Mouse (Mus musculus) kidney, embryonic 14.5 days (tissue): ENCODE measurements around the gene Tmem170b. TPM values are rescaled to one million over a fixed set of nuclear protein-coding genes. Genes with fewer than 3 reads are reported as not detected.
A peak's percentile ranks its signal among the peaks of the same experiment; 100 is the strongest.

Experiments used
- ATAC-seq: fragments of 200-750 bp; cut with Nextera tagmentation; 2 replicates; pipeline ENCODE4 v1.8.0; 2017; ENCODE audit warnings: moderate number of reproducible peaks, mild to moderate bottlenecking, moderate TSS enrichment, moderate library complexity; ENCODE audit not compliant: low FRiP score, low TSS enrichment
- H3K27ac ChIP-seq: fragments of 300-500 bp; sonication (generic); 2 replicates; pipeline ENCODE4 v1.5.1; 2014; ENCODE audit warnings: low read depth, mild to moderate bottlenecking, low read length, moderate library complexity, mixed read lengths
- H3K27me3 ChIP-seq: fragments of 300-500 bp; sonication (generic); 2 replicates; pipeline ENCODE4 v1.6.1; 2014; ENCODE audit warnings: mild to moderate bottlenecking, low read length; ENCODE audit not compliant: control insufficient read depth, insufficient read depth
- H3K36me3 ChIP-seq: fragments of 300-500 bp; sonication (generic); 2 replicates; pipeline ENCODE4 v1.6.1; 2014; ENCODE audit warnings: low read length, mixed read lengths; ENCODE audit not compliant: control insufficient read depth, insufficient read depth
- H3K4me1 ChIP-seq: fragments of 300-500 bp; sonication (generic); 2 replicates; pipeline ENCODE4 v1.6.1; 2014; ENCODE audit warnings: low read length, mixed read lengths; ENCODE audit not compliant: control insufficient read depth, insufficient read depth
- H3K4me2 ChIP-seq: fragments of 300-500 bp; sonication (generic); replicated peaks from 2 replicates; pipeline ENCODE4 v1.6.1; 2014; ENCODE audit warnings: low read depth, mild to moderate bottlenecking, low read length
- H3K4me3 ChIP-seq: fragments of 300-500 bp; sonication (generic); 2 replicates; pipeline ENCODE4 v1.5.1; 2014; ENCODE audit warnings: mild to moderate bottlenecking, low read length
- H3K9ac ChIP-seq: fragments of 300-500 bp; sonication (generic); 2 replicates; pipeline ENCODE4 v1.6.1; 2014; ENCODE audit warnings: low read depth, mild to moderate bottlenecking, low read length, moderate library complexity
- H3K9me3 ChIP-seq: fragments of 300-500 bp; sonication (generic); 2 replicates; pipeline ENCODE4 v1.6.1; 2016; ENCODE audit warnings: low read length; ENCODE audit not compliant: control insufficient read depth
- WGBS: fragments of 180-500 bp; shearing (Covaris S2); extraction: QIAGEN DNeasy Blood & Tissue Kit; methylation state at CpG from one replicate; pipeline ENCODE4 v1.1.7; 2014; 5-methylcytosine and 5-hydroxymethylcytosine counted together
- polyA plus RNA-seq: library from polyadenylated mRNA; unstranded; fragments of >200 nt; fragmentation: Nextera tagmentation; extraction: Ambion mirVana; gene quantifications from 2 replicates; pipeline ENCODE4 v1.2.1, GENCODE M21; 2014

Gene Tmem170b
- polyA plus RNA-seq, 1 experiment from 2014 or later = 13.6 TPM

DNA sequence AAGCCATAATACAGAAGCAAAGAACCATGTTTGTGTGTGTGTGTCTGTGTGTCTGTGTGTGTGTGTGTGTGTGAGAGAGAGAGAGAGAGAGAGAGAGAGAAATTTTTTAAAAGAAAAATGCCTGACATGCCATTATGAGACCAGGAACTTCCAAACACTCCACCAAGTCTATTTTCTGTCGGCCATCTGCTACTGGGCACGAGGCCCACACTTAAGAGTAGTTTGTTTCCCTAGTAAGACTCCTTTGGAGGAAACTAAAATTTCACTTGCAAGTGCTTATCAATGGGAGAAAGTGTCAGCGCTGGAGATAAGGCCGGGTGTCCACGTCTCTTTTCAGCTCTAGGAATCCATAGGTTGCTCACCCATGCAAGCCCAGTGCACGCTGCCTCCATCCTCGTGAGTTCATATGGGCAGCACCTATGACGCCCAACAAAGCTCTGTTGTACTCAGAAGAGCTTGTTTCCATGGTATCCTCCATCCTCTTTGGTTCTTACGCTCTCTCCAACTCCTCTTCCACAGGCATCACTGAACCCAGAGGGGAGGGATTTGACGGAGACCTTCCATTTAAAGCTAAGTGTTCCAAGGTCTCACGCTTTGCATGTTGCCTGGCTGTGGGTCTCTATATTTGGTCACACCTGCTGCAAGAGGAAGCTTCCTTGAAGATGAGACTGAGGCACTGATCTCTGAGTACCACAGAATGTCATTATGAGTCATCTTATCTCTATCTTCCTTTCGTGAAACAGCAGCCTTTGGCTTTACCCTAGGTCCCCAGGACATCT lies 76.8 kb downstream of the Tmem170b start:
- peaks cover 8% of the 10 kb centered on the region; the same call in 1 of the 2 replicates for H3K4me1 ChIP-seq
- 92% methylated on average over 12 of the region's 12 CpGs for WGBS
- H3K36me3 ChIP-seq = no peaks in the 10 kb centered on the region
- H3K4me2 ChIP-seq = no peak overlapping the region
- H3K4me3 ChIP-seq = no peak overlapping the region
- H3K9ac ChIP-seq = no peak overlapping the region
- no peak for ATAC-seq
- H3K27ac ChIP-seq = no peak overlapping the region
- no peaks in the 10 kb centered on the region for H3K9me3 ChIP-seq
- H3K27me3 ChIP-seq = no peaks in the 10 kb centered on the region

DNA sequence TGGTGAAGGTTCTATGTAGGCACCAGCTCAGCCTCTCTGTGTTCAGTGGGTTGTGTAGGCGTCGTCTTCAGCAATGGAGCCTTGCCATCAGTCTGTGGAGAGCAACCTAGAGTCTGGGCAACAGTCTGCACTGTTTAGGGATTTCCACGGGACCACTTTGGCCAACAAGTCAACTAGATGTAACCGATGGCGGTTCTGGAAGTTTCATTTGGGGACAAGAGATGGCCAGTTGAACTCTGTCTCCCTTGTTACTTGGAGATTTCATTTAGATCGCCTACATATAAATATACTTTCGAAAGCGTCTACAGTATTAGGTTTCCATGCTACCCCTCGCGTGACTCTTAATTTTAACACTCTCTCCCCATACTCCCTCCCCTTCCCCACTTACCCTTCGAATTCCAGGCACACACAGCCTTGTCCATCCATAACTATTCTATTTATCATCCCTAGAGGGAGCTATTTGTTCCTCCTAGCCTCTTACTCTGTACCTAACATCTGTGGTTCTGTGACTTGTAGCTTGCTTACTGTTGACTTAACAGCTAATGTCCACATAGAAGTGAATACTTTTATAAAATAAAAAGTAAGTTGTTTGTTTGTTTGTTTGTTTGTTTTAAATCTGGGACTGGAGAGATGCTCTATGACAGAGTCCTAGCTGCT lies 77.8 kb downstream of the Tmem170b start:
- ATAC-seq = no peak
- 81% methylated on average over 11 of the region's 11 CpGs for WGBS
- Histone ChIP-seq H3K27ac (no peak overlapping the region), H3K4me1 (0 out of 2 replicates have a peak, but pooled peaks cover 2% of the 10 kb centered on the region), H3K9ac (no peak overlapping the region), H3K4me2 (no peak overlapping the region), H3K9me3 (no peaks in the 10 kb centered on the region), H3K36me3 (no peaks in the 10 kb centered on the region), H3K4me3 (no peak overlapping the region), H3K27me3 (no peaks in the 10 kb centered on the region)

DNA sequence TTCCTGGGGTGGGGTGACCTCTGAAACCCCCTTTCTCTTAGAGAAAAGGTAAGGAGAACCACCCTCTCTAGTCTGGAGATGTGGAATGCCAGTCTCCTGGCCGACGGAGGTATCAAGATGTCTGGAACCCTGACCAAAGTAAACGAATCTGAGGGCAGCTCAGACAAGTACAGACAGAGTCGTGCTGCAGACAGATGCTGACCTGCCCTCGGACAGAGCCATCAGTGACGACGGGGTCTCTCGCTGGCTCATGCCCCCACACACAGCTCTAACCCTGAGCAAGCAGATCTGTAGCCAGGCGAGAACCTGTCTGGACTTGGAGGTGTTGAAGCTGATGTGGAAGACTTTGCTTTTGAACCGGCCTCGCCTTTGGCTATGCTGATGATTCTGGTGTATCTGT lies 79.8 kb downstream of the Tmem170b start:
- WGBS = 54% methylated on average over 11 of the region's 11 CpGs
- no peaks in the 10 kb centered on the region for H3K36me3 ChIP-seq
- H3K27ac ChIP-seq = no peak overlapping the region
- H3K27me3 ChIP-seq = no peaks in the 10 kb centered on the region
- no peak overlapping the region for H3K9ac ChIP-seq
- no peak overlapping the region for H3K4me2 ChIP-seq
- 0 out of 2 replicates have a peak, but pooled peaks cover 13% of the 10 kb centered on the region for H3K4me1 ChIP-seq
- no peak for ATAC-seq
- no peak overlapping the region for H3K4me3 ChIP-seq
- H3K9me3 ChIP-seq = no peaks in the 10 kb centered on the region

DNA sequence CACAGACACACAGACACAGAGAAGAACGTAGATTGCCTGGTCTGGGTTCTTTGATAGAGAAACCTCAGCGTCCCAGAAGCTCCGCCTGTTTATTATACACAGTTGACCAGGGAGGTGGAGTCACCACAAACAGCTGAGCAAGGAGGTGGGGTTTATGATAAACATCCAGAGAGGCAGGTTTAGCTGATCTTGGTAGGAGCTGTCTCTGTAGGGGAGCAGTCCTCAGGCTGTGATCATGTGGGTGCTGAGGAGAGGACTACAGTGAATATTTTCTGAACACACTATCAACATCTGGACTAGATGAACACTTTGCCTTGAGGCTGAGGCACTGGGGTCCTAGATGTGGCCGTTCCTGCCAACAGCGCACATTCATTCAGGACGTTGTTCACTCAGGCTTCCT lies 83.3 kb downstream of the Tmem170b start:
- H3K36me3 ChIP-seq = no peaks in the 10 kb centered on the region
- WGBS = 55% methylated on average over 6 of the region's 6 CpGs
- H3K9me3 ChIP-seq = no peaks in the 10 kb centered on the region
- H3K4me1 ChIP-seq = 0 out of 2 replicates have a peak, but pooled peaks cover 11% of the 10 kb centered on the region
- H3K9ac ChIP-seq = 0 out of 2 replicates have a peak overlapping the region, but pooled peaks have one; percentile 23
- peak; percentile 82 for ATAC-seq
- H3K27me3 ChIP-seq = no peaks in the 10 kb centered on the region
- peak overlapping the region; percentile 91 for H3K27ac ChIP-seq
- no peak overlapping the region for H3K4me3 ChIP-seq
- H3K4me2 ChIP-seq = no peak overlapping the region

DNA sequence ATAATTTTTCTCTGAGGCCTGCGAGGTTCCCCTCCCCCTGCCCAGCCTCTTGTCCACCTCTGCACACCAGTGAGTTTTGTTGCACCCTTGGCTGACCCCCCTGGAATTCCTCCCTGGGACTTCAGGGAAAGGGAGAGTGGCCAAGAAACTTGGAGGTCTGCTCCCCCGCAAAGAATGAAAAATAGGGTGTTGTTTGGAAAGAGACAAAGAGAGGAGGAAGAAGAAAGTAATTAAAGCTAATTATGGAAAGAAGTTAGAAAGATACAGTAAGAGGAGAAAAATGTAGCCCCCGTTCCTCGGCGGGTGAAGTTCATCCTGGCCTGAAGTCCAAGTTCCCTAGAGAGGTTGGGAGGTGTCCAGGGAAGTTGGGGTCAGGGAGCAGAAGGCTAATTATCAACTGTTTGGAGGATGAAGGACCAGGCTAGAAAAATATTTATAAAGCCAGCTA lies 83.9 kb downstream of the Tmem170b start:
- H3K4me3 ChIP-seq = no peak overlapping the region
- no peak overlapping the region for H3K4me2 ChIP-seq
- ATAC-seq = peak; percentile 75
- no peaks in the 10 kb centered on the region for H3K27me3 ChIP-seq
- H3K9me3 ChIP-seq = no peaks in the 10 kb centered on the region
- WGBS = 20% methylated on average over 5 of the region's 5 CpGs
- 0 out of 2 replicates have a peak, but pooled peaks cover 11% of the 10 kb centered on the region for H3K4me1 ChIP-seq
- no peak overlapping the region for H3K9ac ChIP-seq
- no peaks in the 10 kb centered on the region for H3K36me3 ChIP-seq
- peak overlapping the region; percentile 91; the same call in 1 of the 2 replicates for H3K27ac ChIP-seq

Other genes starting within 250 kb of the Tmem170b start
- gene Nedd9, start 118.5 kb upstream of the Tmem170b start, polyA plus RNA-seq = 16.8 and 24.9 TPM in 2 replicates
- gene Adtrp, start 241.8 kb downstream of the Tmem170b start, polyA plus RNA-seq = 0.23 and 0.67 TPM in 2 replicates